Mouse (Mus musculus) MEL (cell line): ENCODE measurements around the gene Arl2bp. TPM values are rescaled to one million over a fixed set of nuclear protein-coding genes. Genes with fewer than 3 reads are reported as not detected.

Experiments used
- DNase-seq: peaks from one replicate; pipeline ENCODE4 v3.0.0; 2011; ENCODE audit warnings: low read depth, low spot score
- H3K27ac ChIP-seq: 2 replicates; pipeline ENCODE4 v1.5.1; 2012; ENCODE audit warnings: low read depth, mild to moderate bottlenecking, control low read depth, low read length, moderate library complexity; ENCODE audit not compliant: control insufficient read depth
- H3K27me3 ChIP-seq, 2 experiments: fragments of 150-350 bp in 1 of 2; sonication (generic) in 1 of 2; 2 replicates each; pipeline ENCODE4 v1.6.1; 2012; ENCODE audit warnings: low read length in 2 of 2, mild to moderate bottlenecking in 2 of 2, improper control_type of control experiment in 1 of 2, moderate library complexity in 1 of 2; ENCODE audit not compliant: insufficient read depth in 2 of 2, control insufficient read depth in 1 of 2
- H3K36me3 ChIP-seq, 2 experiments: 2 replicates each; pipeline ENCODE4 v1.6.1; 2012 to 2014; ENCODE audit warnings: low read length in 2 of 2, improper control_type of control experiment in 1 of 2, inconsistent platforms in 1 of 2, mild to moderate bottlenecking in 1 of 2; ENCODE audit not compliant: insufficient read depth in 2 of 2, control insufficient read depth in 1 of 2
- H3K4me1 ChIP-seq, 2 experiments: fragments of 150-350 bp in 1 of 2; sonication (generic) in 1 of 2; 2 replicates each; pipeline ENCODE4 v1.6.1; 2012; ENCODE audit warnings: low read length in 2 of 2, improper control_type of control experiment in 1 of 2, mild to moderate bottlenecking in 1 of 2; ENCODE audit not compliant: insufficient read depth in 2 of 2, control insufficient read depth in 1 of 2
- H3K4me3 ChIP-seq, 2 experiments: fragments of 150-350 bp in 1 of 2; sonication (generic) in 1 of 2; 2 replicates each; pipeline ENCODE4 v1.5.1; 2012; ENCODE audit warnings: low read depth in 2 of 2, low read length in 2 of 2, mild to moderate bottlenecking in 2 of 2, moderate library complexity in 2 of 2, control low read depth in 1 of 2, improper control_type of control experiment in 1 of 2; ENCODE audit not compliant: control insufficient read depth in 1 of 2, insufficient read depth in 1 of 2
- H3K79me2 ChIP-seq: 2 replicates; pipeline ENCODE4 v1.6.1; 2012; ENCODE audit warnings: mild to moderate bottlenecking, low read length, moderate library complexity; ENCODE audit not compliant: control insufficient read depth, poor library complexity, insufficient read depth
- H3K9ac ChIP-seq: 2 replicates; pipeline ENCODE4 v1.6.1; 2012; ENCODE audit warnings: low read depth, mild to moderate bottlenecking, control low read depth, low read length, moderate library complexity; ENCODE audit not compliant: control insufficient read depth, poor library complexity, severe bottlenecking
- H3K9me3 ChIP-seq: fragments of 150-350 bp; sonication (generic); replicated peaks from 2 replicates; pipeline ENCODE4 v1.6.1; 2012; ENCODE audit warnings: mild to moderate bottlenecking, low read length, improper control_type of control experiment, moderate library complexity; ENCODE audit not compliant: insufficient read depth
- BHLHE40 ChIP-seq: IDR thresholded peaks from 2 replicates; pipeline ENCODE4 v1.6.1; 2012; ENCODE audit warnings: low read depth, mild to moderate bottlenecking, inconsistent platforms, low read length, improper control_type of control experiment, borderline replicate concordance
- CHD1 ChIP-seq: IDR thresholded peaks from 2 replicates; pipeline ENCODE4 v1.6.1; 2012; ENCODE audit warnings: low read depth, mild to moderate bottlenecking, inconsistent platforms, low read length, improper control_type of control experiment
- ELF1 ChIP-seq: IDR thresholded peaks from 2 replicates; pipeline ENCODE4 v1.6.1; 2014; ENCODE audit warnings: low read depth, mild to moderate bottlenecking, inconsistent platforms, low read length, improper control_type of control experiment, moderate library complexity
- ETS1 ChIP-seq: IDR thresholded peaks from 2 replicates; pipeline ENCODE4 v1.6.1; 2012; ENCODE audit warnings: low read depth, mild to moderate bottlenecking, inconsistent platforms, low read length, improper control_type of control experiment, moderate library complexity
- GATA1 ChIP-seq: IDR thresholded peaks from 2 replicates; pipeline ENCODE4 v1.6.1; 2011; ENCODE audit warnings: low read depth, low read length, improper control_type of control experiment
- MAFK ChIP-seq: IDR thresholded peaks from 2 replicates; pipeline ENCODE4 v1.6.1; 2011; ENCODE audit warnings: low read depth, mild to moderate bottlenecking, low read length, improper control_type of control experiment, borderline replicate concordance
- MAX ChIP-seq: IDR thresholded peaks from 2 replicates; pipeline ENCODE4 v1.6.1; 2011; ENCODE audit warnings: low read length, improper control_type of control experiment
- MEF2A ChIP-seq: IDR thresholded peaks from 2 replicates; pipeline ENCODE4 v1.6.1; 2014; ENCODE audit warnings: low read depth, mild to moderate bottlenecking, inconsistent platforms, low read length, improper control_type of control experiment; ENCODE audit not compliant: poor library complexity, insufficient replicate concordance, severe bottlenecking; ENCODE audit errors: extremely low read depth
- POLR2A ChIP-seq, 2 experiments: IDR thresholded peaks; 2 replicates each; pipeline ENCODE4 v1.6.1; 2011 to 2012; ENCODE audit warnings: low read length in 2 of 2, mild to moderate bottlenecking in 2 of 2, control low read depth in 1 of 2, improper control_type of control experiment in 1 of 2, low read depth in 1 of 2, moderate library complexity in 1 of 2; ENCODE audit not compliant: control insufficient read depth in 1 of 2, insufficient read depth in 1 of 2, poor library complexity in 1 of 2
- POLR2AphosphoS2 ChIP-seq: IDR thresholded peaks from 2 replicates; pipeline ENCODE4 v1.6.1; 2011; ENCODE audit warnings: low read length, improper control_type of control experiment
- POLR2AphosphoS5 ChIP-seq: IDR thresholded peaks from 2 replicates; pipeline ENCODE4 v1.6.1; 2012; ENCODE audit warnings: low read depth, borderline replicate concordance, mild to moderate bottlenecking, inconsistent platforms, low read length, moderate library complexity, mixed read lengths
- SIN3A ChIP-seq: IDR thresholded peaks from 2 replicates; pipeline ENCODE4 v1.6.1; 2012; ENCODE audit warnings: low read length, improper control_type of control experiment, inconsistent platforms
- ZMIZ1 ChIP-seq: IDR thresholded peaks from 2 replicates; pipeline ENCODE4 v1.6.1; 2012; ENCODE audit warnings: low read depth, mild to moderate bottlenecking, inconsistent platforms, low read length, improper control_type of control experiment, moderate library complexity
- polyA plus RNA-seq, 2 experiments: library from polyadenylated mRNA; stranded (reverse) in 1 of 2; unstranded in 1 of 2; fragments of >175 nt in 1 of 2; fragments of >200 nt in 1 of 2; gene quantifications; 2 replicates each; pipeline versions ENCODE4 v1.2.1 to v1.2.4; 2012; ENCODE audit warnings: low replicate concordance in 2 of 2, low read depth in 1 of 2; ENCODE audit not compliant: insufficient read length in 2 of 2, insufficient read depth in 1 of 2, missing spikeins in 1 of 2
- total RNA-seq: library from RNA; depleted of rRNA; stranded (reverse); fragments of 300-350 nt; gene quantifications from 2 replicates; pipeline ENCODE4 v1.2.3, GENCODE M21; 2012

Arl2bp gene
- total and polyA plus RNA-seq, 3 experiments: 43.8 to 515 (median 96.1) TPM

DNA sequence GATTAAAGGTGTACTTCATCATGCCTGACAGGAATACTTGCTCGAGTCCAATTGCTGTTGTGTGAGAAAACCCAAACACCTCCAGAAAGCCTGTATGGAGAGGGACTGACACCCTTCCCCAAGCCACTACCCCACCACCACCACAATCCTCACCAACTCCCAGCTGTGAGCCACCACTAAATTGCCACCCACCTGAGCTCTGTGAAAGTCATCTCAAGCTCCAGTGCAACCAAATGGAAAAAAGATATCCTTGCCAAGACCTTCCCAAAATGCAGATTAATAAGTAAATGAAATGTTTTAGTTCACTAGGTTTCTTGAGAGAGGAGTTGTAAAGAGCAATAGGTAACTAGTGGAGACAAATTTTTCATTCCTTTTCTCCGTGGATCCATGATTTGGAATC is 1.7 kb upstream of the Arl2bp start:
- no peak for TF ChIP-seq CHD1
- no peak for TF ChIP-seq GATA1
- no peak for TF ChIP-seq POLR2AphosphoS5
- TF ChIP-seq MAX: no peak
- no peak for TF ChIP-seq ETS1
- TF ChIP-seq POLR2AphosphoS2: no peak
- no peak for TF ChIP-seq BHLHE40
- no peak for TF ChIP-seq SIN3A
- TF ChIP-seq MEF2A: no peak
- peaks cover 3 to 7% of the 10 kb centered on the region in 2 experiments; a peak in 3 of 4 replicates for H3K4me1 ChIP-seq
- H3K9me3 ChIP-seq: no peaks in the 10 kb centered on the region
- H3K27me3 ChIP-seq: no peaks in the 10 kb centered on the region
- peaks cover 0 to 15% of the 10 kb centered on the region in 2 experiments; a peak in 2 of 4 replicates for H3K36me3 ChIP-seq
- no peak for DNase-seq
- H3K79me2 ChIP-seq: peaks cover 6% of the 10 kb centered on the region
- no peak overlapping the region for H3K9ac ChIP-seq
- H3K4me3 ChIP-seq: no peak overlapping the region
- no peak overlapping the region for H3K27ac ChIP-seq

DNA sequence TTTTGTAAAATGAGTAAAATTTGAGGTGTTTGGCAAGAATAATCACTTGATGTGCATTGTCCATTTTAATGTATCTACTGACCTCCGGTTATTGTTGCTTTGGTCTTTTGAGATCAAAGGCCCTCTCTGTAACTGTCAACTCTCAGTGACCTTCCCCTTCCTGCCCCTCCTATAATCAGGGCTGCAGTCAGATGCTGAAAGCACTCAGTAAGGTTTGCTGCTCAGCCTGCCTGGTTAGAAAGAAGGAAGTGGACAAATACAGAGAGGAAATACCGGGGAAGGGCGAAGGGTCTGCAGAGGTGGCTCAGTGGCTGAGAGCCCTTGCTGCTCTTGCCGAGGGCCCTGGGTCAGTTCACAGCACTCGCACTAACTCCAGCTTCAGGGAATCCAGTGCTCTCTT is 8.0 kb downstream of the Arl2bp start:
- TF ChIP-seq ELF1 (no peak), MAFK (no peak), POLR2A (IDR thresholded peaks at IDR 0.05; ENCODE audit: control insufficient read depth in 1 of 2, insufficient read depth in 1 of 2, low read depth in 1 of 2, low read length in 2 of 2, poor library complexity in 1 of 2) (no peak), GATA1 (no peak)
- TF ChIP-seq, all 39 proteins: peak for 0
- peaks cover 0 to 6% of the 10 kb centered on the region in 2 experiments; a peak in 2 of 4 replicates for H3K36me3 ChIP-seq
- no peak overlapping the region for H3K9ac ChIP-seq

DNA sequence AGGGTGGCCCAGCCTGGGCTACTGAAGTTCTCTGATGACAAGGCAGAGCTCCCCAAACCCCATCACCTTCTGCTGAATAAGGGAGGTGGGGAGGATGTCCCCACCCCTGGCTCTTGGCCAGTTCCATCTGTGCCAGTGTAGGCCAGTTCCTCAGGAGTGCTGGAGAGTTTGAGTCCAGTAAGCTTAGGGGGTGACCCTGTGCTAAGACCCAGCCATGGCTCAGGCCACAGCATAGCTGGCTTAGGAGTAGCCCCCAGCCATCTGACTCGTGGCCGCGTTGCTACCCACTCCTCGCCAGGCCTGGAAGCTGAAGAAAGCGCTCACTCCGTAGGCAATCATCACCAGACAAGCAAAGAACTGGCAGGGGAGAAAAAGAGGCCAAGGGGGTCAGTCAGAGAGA is 9.5 kb downstream of the Arl2bp start:
- DNase-seq: no peak
- no peak overlapping the region for H3K4me3 ChIP-seq
- H3K9ac ChIP-seq: no peak overlapping the region
- TF ChIP-seq GATA1: no peak
- TF ChIP-seq POLR2A (IDR thresholded peaks at IDR 0.05; ENCODE audit: control insufficient read depth in 1 of 2, insufficient read depth in 1 of 2, low read depth in 1 of 2, low read length in 2 of 2, poor library complexity in 1 of 2): peak in 1 of 2 experiments; percentile 31; a peak in 1 of 4 replicates
- TF ChIP-seq ZMIZ1: no peak
- H3K4me1 ChIP-seq: no peaks in the 10 kb centered on the region
- H3K79me2 ChIP-seq: no peaks in the 10 kb centered on the region
- no peak overlapping the region for H3K27ac ChIP-seq
- no peaks in the 10 kb centered on the region for H3K9me3 ChIP-seq
- no peaks in the 10 kb centered on the region for H3K27me3 ChIP-seq
- H3K36me3 ChIP-seq: peaks cover 0 to 4% of the 10 kb centered on the region in 2 experiments; a peak in 2 of 4 replicates

More for the DNA sequence above, 8.0 kb downstream of the Arl2bp start:
- DNase-seq: no peak
- H3K4me3 ChIP-seq: no peak overlapping the region
- no peaks in the 10 kb centered on the region for H3K9me3 ChIP-seq
- H3K4me1 ChIP-seq: no peaks in the 10 kb centered on the region
- no peaks in the 10 kb centered on the region for H3K79me2 ChIP-seq
- H3K27ac ChIP-seq: no peak overlapping the region
- H3K27me3 ChIP-seq: no peaks in the 10 kb centered on the region
